Mouse (Mus musculus) liver, adult 2 months (tissue): ENCODE data around the gene Hist1h1d. TPM values are rescaled to one million over a fixed set of nuclear protein-coding genes. Genes with fewer than 3 reads are reported as not detected.

Experiments
- DNase-seq: peaks from one replicate; pipeline ENCODE4 v3.0.0-alpha.2; 2011; ENCODE audit warnings: low read depth, low spot score; ENCODE audit errors: extremely low read depth
- H3K27ac ChIP-seq: fragments of 200-500 bp; replicated peaks from 2 replicates; pipeline ENCODE4 v1.5.1; 2012; ENCODE audit warnings: low read depth, mild to moderate bottlenecking, control low read depth, inconsistent platforms, low read length; ENCODE audit not compliant: insufficient read depth
- H3K27me3 ChIP-seq: fragments of 200-500 bp; 2 replicates; pipeline ENCODE4 v1.6.1; 2012; ENCODE audit warnings: mild to moderate bottlenecking, moderate library complexity, low read length, inconsistent platforms; ENCODE audit not compliant: control insufficient read depth, insufficient read depth
- H3K36me3 ChIP-seq: fragments of 200-500 bp; 2 replicates; pipeline ENCODE4 v1.6.1; 2012; ENCODE audit warnings: low read length, inconsistent platforms; ENCODE audit not compliant: control insufficient read depth, insufficient read depth
- H3K4me1 ChIP-seq: fragments of 200-500 bp; 2 replicates; pipeline ENCODE4 v1.6.1; 2011; ENCODE audit warnings: low read length; ENCODE audit not compliant: control insufficient read depth, insufficient read depth
- H3K4me3 ChIP-seq: fragments of 200-500 bp; 2 replicates; pipeline ENCODE4 v1.5.1; 2011; ENCODE audit warnings: low read depth, mild to moderate bottlenecking, control low read depth, low read length, moderate library complexity; ENCODE audit not compliant: insufficient read depth
- H3K79me2 ChIP-seq: fragments of 200-500 bp; 2 replicates; pipeline ENCODE4 v1.6.1; 2012; ENCODE audit warnings: inconsistent platforms, mild to moderate bottlenecking, low read length, moderate library complexity; ENCODE audit not compliant: control insufficient read depth, insufficient read depth
- H3K9ac ChIP-seq: fragments of 200-500 bp; 2 replicates; pipeline ENCODE4 v1.6.1; 2012; ENCODE audit warnings: low read depth, mild to moderate bottlenecking, control low read depth, inconsistent platforms, low read length
- CTCF ChIP-seq: fragments of 200-500 bp; IDR thresholded peaks from 2 replicates; pipeline ENCODE4 v1.5.1; 2011; ENCODE audit warnings: low read depth, low read length, control low read depth
- POLR2A ChIP-seq: fragments of 200-500 bp; IDR thresholded peaks from 2 replicates; pipeline ENCODE4 v1.6.1; 2011; ENCODE audit warnings: low read length, control low read depth; ENCODE audit not compliant: insufficient read depth; ENCODE audit errors: extremely low read depth
- WGBS: fragments of 180-500 bp; shearing (Covaris S2); methylation state at CpG from one replicate; pipeline ENCODE4 v1.1.7; 2018; 5-methylcytosine and 5-hydroxymethylcytosine counted together
- polyA plus RNA-seq: library from polyadenylated mRNA; depleted of rRNA; stranded (reverse); fragments of >200 nt; gene quantifications from 2 replicates; pipeline ENCODE4 v1.2.3, GENCODE M21; 2012; rRNA removed
- total RNA-seq: library from RNA; depleted of rRNA; stranded (reverse); fragments of >200 nt; gene quantifications from 2 replicates; pipeline ENCODE4 v1.2.3, GENCODE M21; 2014; rRNA removed

The Hist1h1d gene
- 2.5 and 3.0 TPM in 2 replicates for total RNA-seq
- polyA plus RNA-seq, result 0.02 and 0.12 TPM in 2 replicates

GRCm38 (mm10) chr13:23552962-23553361 is at the start of gene Hist1h1d:
Hist1h1d (plus strand) TSS chr13:23553262.
- TF ChIP-seq CTCF, result no peak
- no peak for TF ChIP-seq POLR2A
- Histone ChIP-seq H3K4me1 (no peaks in the 10 kb centered on the region; the same call in 1 of the 2 replicates), H3K4me3 (no peak within 1 kb of the TSS), H3K36me3 (no peaks in the 10 kb centered on the region), H3K79me2 (no peaks in the 10 kb centered on the region), H3K27ac (no peak within 1 kb of the TSS), H3K9ac (no peak within 1 kb of the TSS), H3K27me3 (no peaks in the 10 kb centered on the region)
- DNase-seq, result no peak

- H3K27me3 ChIP-seq, result no peaks in the 10 kb centered on the region
- no peak overlapping the region for H3K4me3 ChIP-seq
- no peak overlapping the region for H3K9ac ChIP-seq
- TF ChIP-seq CTCF (no peak), POLR2A (no peak)
- no peaks in the 10 kb centered on the region for H3K36me3 ChIP-seq
- 7% methylated on average over 9 of the region's 9 CpGs for WGBS
- no peaks in the 10 kb centered on the region for H3K79me2 ChIP-seq
- no peaks in the 10 kb centered on the region; the same call in 1 of the 2 replicates for H3K4me1 ChIP-seq
- H3K27ac ChIP-seq, result no peak overlapping the region
- DNase-seq, result peak; percentile 58
Observed at GRCm38 (mm10) chr13:23503797-23504196, 49.3 kb upstream of the Hist1h1d start.

GRCm38 (mm10) chr13:23505662-23506345 is 47.3 kb upstream of the Hist1h1d start:
- Histone ChIP-seq H3K4me1 (no peaks in the 10 kb centered on the region; the same call in 1 of the 2 replicates), H3K27me3 (no peaks in the 10 kb centered on the region), H3K36me3 (no peaks in the 10 kb centered on the region), H3K27ac (no peak overlapping the region), H3K79me2 (no peaks in the 10 kb centered on the region), H3K4me3 (peak overlapping the region; percentile 60), H3K9ac (peak overlapping the region; percentile 34; the same call in 1 of the 2 replicates)
- no peak for DNase-seq
- WGBS, result 30% methylated on average over 14 of the region's 14 CpGs
- TF ChIP-seq POLR2A, result no peak
- TF ChIP-seq CTCF, result no peak

- Histone ChIP-seq H3K79me2 (no peaks in the 10 kb centered on the region), H3K9ac (no peak overlapping the region), H3K4me3 (peak overlapping the region; percentile 60; the same call in 1 of the 2 replicates), H3K36me3 (no peaks in the 10 kb centered on the region), H3K4me1 (no peaks in the 10 kb centered on the region; the same call in 1 of the 2 replicates), H3K27me3 (no peaks in the 10 kb centered on the region), H3K27ac (no peak overlapping the region)
- DNase-seq, result peak; percentile 77
- TF ChIP-seq CTCF (no peak), POLR2A (no peak)
- WGBS, result 29% methylated on average over 13 of the region's 13 CpGs
Observed at GRCm38 (mm10) chr13:23506351-23506750, 46.7 kb upstream of the Hist1h1d start.

GRCm38 (mm10) chr13:23506819-23507515 is 46.1 kb upstream of the Hist1h1d start:
- no peak overlapping the region for H3K27ac ChIP-seq
- no peaks in the 10 kb centered on the region for H3K79me2 ChIP-seq
- H3K36me3 ChIP-seq, result no peaks in the 10 kb centered on the region
- TF ChIP-seq POLR2A (no peak), CTCF (no peak)
- H3K4me3 ChIP-seq, result no peak overlapping the region
- WGBS, result 57% methylated on average over 14 of the region's 14 CpGs
- H3K9ac ChIP-seq, result no peak overlapping the region
- no peaks in the 10 kb centered on the region; the same call in 1 of the 2 replicates for H3K4me1 ChIP-seq
- H3K27me3 ChIP-seq, result no peaks in the 10 kb centered on the region
- DNase-seq, result no peak

GRCm38 (mm10) chr13:23510127-23510526 is 42.9 kb upstream of the Hist1h1d start:
- H3K9ac ChIP-seq, result no peak overlapping the region
- no peak overlapping the region for H3K27ac ChIP-seq
- no peak for TF ChIP-seq CTCF
- TF ChIP-seq POLR2A, result no peak
- no peaks in the 10 kb centered on the region for H3K36me3 ChIP-seq
- no peaks in the 10 kb centered on the region; the same call in 1 of the 2 replicates for H3K4me1 ChIP-seq
- no peaks in the 10 kb centered on the region for H3K79me2 ChIP-seq
- H3K27me3 ChIP-seq, result no peaks in the 10 kb centered on the region
- H3K4me3 ChIP-seq, result no peak overlapping the region
- no peak for DNase-seq
- 59% methylated on average over 1 of the region's 1 CpGs for WGBS
